Mouse (Mus musculus): ENCODE measurements around the gene Eif4a2.

Gene Eif4a2

GRCm38 (mm10) chr16:23103841-23104240, 3.4 kb upstream of the Eif4a2 start:
- no peak for DNase-seq (ENCODE audit: low read depth, low spot score)

GRCm38 (mm10) chr16:23106121-23106520, 1.1 kb upstream of the Eif4a2 start:
- no peak for DNase-seq (ENCODE audit: low read depth, low spot score)

GRCm38 (mm10) chr16:23107946-23108759, 909 bp downstream of the Eif4a2 start:
- DNase-seq (ENCODE audit: low read depth, low spot score): peak; percentile 72

GRCm38 (mm10) chr16:23108943-23109342, 1.7 kb downstream of the Eif4a2 start:
- DNase-seq (ENCODE audit: low read depth, low spot score): no peak

- no peak for DNase-seq (ENCODE audit: low read depth, low spot score)
Observed at GRCm38 (mm10) chr16:23109350-23110280, 2.4 kb downstream of the Eif4a2 start.

- no peak for DNase-seq (ENCODE audit: low read depth, low spot score)
Observed at GRCm38 (mm10) chr16:23112348-23112747, 5.1 kb downstream of the Eif4a2 start.

- DNase-seq (ENCODE audit: low read depth, low spot score): no peak
Observed at GRCm38 (mm10) chr16:23112861-23113435, 5.7 kb downstream of the Eif4a2 start.

- DNase-seq (ENCODE audit: low read depth, low spot score): no peak
Observed at GRCm38 (mm10) chr16:23113903-23114302, 6.7 kb downstream of the Eif4a2 start.

- DNase-seq (ENCODE audit: low read depth, low spot score): no peak
Observed at GRCm38 (mm10) chr16:23114339-23115171, 7.3 kb downstream of the Eif4a2 start.

GRCm38 (mm10) chr16:23115486-23115885, 8.2 kb downstream of the Eif4a2 start:
- DNase-seq (ENCODE audit: low read depth, low spot score): no peak

GRCm38 (mm10) chr16:23117173-23117572, 9.9 kb downstream of the Eif4a2 start:
- no peak for DNase-seq (ENCODE audit: low read depth, low spot score)

GRCm38 (mm10) chr16:23122446-23122845, 15.2 kb downstream of the Eif4a2 start:
- no peak for DNase-seq (ENCODE audit: low read depth, low spot score)

- no peak for DNase-seq (ENCODE audit: low read depth, low spot score)
Observed at GRCm38 (mm10) chr16:23123104-23123503, 15.9 kb downstream of the Eif4a2 start.

GRCm38 (mm10) chr16:23124398-23124797, 17.2 kb downstream of the Eif4a2 start:
- no peak for DNase-seq (ENCODE audit: low read depth, low spot score)

- no peak for DNase-seq (ENCODE audit: low read depth, low spot score)
Observed at GRCm38 (mm10) chr16:23127311-23127672, 20.0 kb downstream of the Eif4a2 start.

- peak; percentile 78 for DNase-seq (ENCODE audit: low read depth, low spot score)
Observed at GRCm38 (mm10) chr16:23127673-23128375, 20.6 kb downstream of the Eif4a2 start, which contains the start of gene Rfc4. Gene Rfc4 (minus strand): TSS chr16:23127737.

- no peak for DNase-seq (ENCODE audit: low read depth, low spot score)
Observed at GRCm38 (mm10) chr16:23130303-23130702, 23.1 kb downstream of the Eif4a2 start.

GRCm38 (mm10) chr16:23132336-23132735, 25.1 kb downstream of the Eif4a2 start:
- DNase-seq (ENCODE audit: low read depth, low spot score): no peak

GRCm38 (mm10) chr16:23135421-23136149, 28.3 kb downstream of the Eif4a2 start:
- peak; percentile 21 for DNase-seq (ENCODE audit: low read depth, low spot score)
